Mouse (Mus musculus) heart, postnatal 0 days (tissue): ENCODE results near the gene Prrg2. TPM values are rescaled to one million over a fixed set of nuclear protein-coding genes. Genes with fewer than 3 reads are reported as not detected.
"Not testable (repeated sequence)": the region's sequence is repeated elsewhere in the genome, so short reads cannot be mapped to it uniquely, and the experiment has no call there.

ENCODE experiments used
- ATAC-seq: fragments of 200-750 bp; cut with Nextera tagmentation; 2 replicates; pipeline ENCODE4 v1.8.0; 2017; ENCODE audit warnings: low read depth, moderate number of reproducible peaks, moderate library complexity; ENCODE audit not compliant: insufficient read depth
- DNase-seq: peaks from one replicate; pipeline ENCODE4 v3.0.0-alpha.2; 2016; ENCODE audit warnings: low spot score
- H3K27ac ChIP-seq: fragments of 300-500 bp; sonication (generic); 2 replicates; pipeline ENCODE4 v1.5.1; 2014; ENCODE audit warnings: low read depth, mild to moderate bottlenecking
- H3K27me3 ChIP-seq: fragments of 300-500 bp; sonication (generic); 2 replicates; pipeline ENCODE4 v1.6.1; 2014; ENCODE audit warnings: low read length, mixed read lengths; ENCODE audit not compliant: control insufficient read depth, insufficient read depth
- H3K36me3 ChIP-seq: fragments of 300-500 bp; sonication (generic); replicated peaks from 2 replicates; pipeline ENCODE4 v1.6.1; 2014; ENCODE audit warnings: low read length, mixed read lengths; ENCODE audit not compliant: control insufficient read depth, insufficient read depth
- H3K4me1 ChIP-seq: fragments of 300-500 bp; sonication (generic); 2 replicates; pipeline ENCODE4 v1.6.1; 2014; ENCODE audit warnings: antibody characterized with exemption; ENCODE audit not compliant: control insufficient read depth, insufficient read depth
- H3K4me2 ChIP-seq: fragments of 300-500 bp; sonication (generic); 2 replicates; pipeline ENCODE4 v1.6.1; 2014; ENCODE audit warnings: low read depth, mild to moderate bottlenecking, low read length, moderate library complexity
- H3K4me3 ChIP-seq: fragments of 300-500 bp; sonication (generic); 2 replicates; pipeline ENCODE4 v1.5.1; 2014; ENCODE audit warnings: low read depth, low read length
- H3K9ac ChIP-seq: fragments of 300-500 bp; sonication (generic); replicated peaks from 2 replicates; pipeline ENCODE4 v1.6.1; 2014; ENCODE audit warnings: low read depth, low read length, mixed read lengths
- H3K9me3 ChIP-seq: fragments of 300-500 bp; sonication (generic); replicated peaks from 2 replicates; pipeline ENCODE4 v1.6.1; 2016; ENCODE audit warnings: low read length; ENCODE audit not compliant: control insufficient read depth
- CTCF ChIP-seq: IDR thresholded peaks from 2 replicates; pipeline ENCODE4 v1.5.1; 2016; ENCODE audit warnings: antibody characterized with exemption, control low read depth, low read depth
- EP300 ChIP-seq: IDR thresholded peaks from 2 replicates; pipeline ENCODE4 v1.6.1; 2016; ENCODE audit warnings: antibody characterized with exemption, low read depth
- WGBS: fragments of 180-500 bp; shearing (Covaris S2); extraction: QIAGEN DNeasy Blood & Tissue Kit; methylation state at CpG from one replicate; pipeline ENCODE4 v1.1.7; 2014; 5-methylcytosine and 5-hydroxymethylcytosine counted together
- polyA plus RNA-seq: library from polyadenylated mRNA; unstranded; fragments of >200 nt; fragmentation: Nextera tagmentation; extraction: Ambion mirVana; gene quantifications from 2 replicates; pipeline ENCODE4 v1.2.1, GENCODE M21; 2015
- total RNA-seq: library from RNA; depleted of rRNA; stranded (reverse); fragments of >200 nt; gene quantifications from 2 replicates; pipeline ENCODE4 v1.2.3, GENCODE M21; 2014; ENCODE audit warnings: low replicate concordance

The Prrg2 gene
- total and polyA plus RNA-seq, 2 experiments from 2014 or later, result 13.3 to 22.0 TPM

DNA sequence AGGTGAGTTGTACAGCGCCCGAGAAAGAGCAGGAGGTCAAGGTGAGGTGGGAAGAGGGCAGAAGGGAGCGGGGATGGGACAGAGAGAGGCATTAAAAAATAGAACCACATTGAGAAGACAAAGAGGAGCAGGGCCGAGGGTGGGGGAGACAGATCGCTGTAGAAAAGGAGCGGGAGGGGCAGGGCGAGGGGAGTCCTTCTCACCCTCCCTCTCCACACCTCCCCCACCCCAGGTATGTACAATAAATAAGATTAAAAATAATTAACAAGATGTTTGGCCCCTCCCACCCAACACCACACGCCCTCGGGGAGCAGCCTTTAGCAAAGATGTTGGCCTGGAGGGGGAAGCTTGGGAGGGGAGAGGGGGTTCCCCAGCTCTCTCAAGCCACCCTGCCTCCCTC lies 34.7 kb downstream of the Prrg2 start:
- DNase-seq, result no peak
- 92% methylated on average over 9 of the region's 9 CpGs for WGBS

GRCm38 (mm10) chr7:45026256-45026655 lies 36.2 kb downstream of the Prrg2 start:
- Histone ChIP-seq H3K4me2 (no peak overlapping the region), H3K4me1 (0 out of 2 replicates have a peak, but pooled peaks cover 7% of the 10 kb centered on the region), H3K9me3 (no peaks in the 10 kb centered on the region), H3K27me3 (no peaks in the 10 kb centered on the region), H3K4me3 (no peak overlapping the region), H3K9ac (no peak overlapping the region), H3K36me3 (peaks cover 48% of the 10 kb centered on the region), H3K27ac (no peak overlapping the region)
- 75% methylated on average over 2 of the region's 2 CpGs for WGBS
- DNase-seq (no peak), ATAC-seq (no peak)
- TF ChIP-seq CTCF, result no peak
- TF ChIP-seq EP300, result no peak

More for the DNA sequence above, 34.7 kb downstream of the Prrg2 start:
- no peaks in the 10 kb centered on the region for H3K9me3 ChIP-seq
- H3K27ac ChIP-seq, result no peak overlapping the region
- no peak overlapping the region for H3K4me2 ChIP-seq
- peaks cover 59% of the 10 kb centered on the region for H3K36me3 ChIP-seq
- no peak for ATAC-seq
- no peak overlapping the region for H3K9ac ChIP-seq
- TF ChIP-seq EP300 (no peak), CTCF (no peak)
- 0 out of 2 replicates have a peak, but pooled peaks cover 7% of the 10 kb centered on the region for H3K4me1 ChIP-seq
- no peak overlapping the region for H3K4me3 ChIP-seq
- no peaks in the 10 kb centered on the region for H3K27me3 ChIP-seq

DNA sequence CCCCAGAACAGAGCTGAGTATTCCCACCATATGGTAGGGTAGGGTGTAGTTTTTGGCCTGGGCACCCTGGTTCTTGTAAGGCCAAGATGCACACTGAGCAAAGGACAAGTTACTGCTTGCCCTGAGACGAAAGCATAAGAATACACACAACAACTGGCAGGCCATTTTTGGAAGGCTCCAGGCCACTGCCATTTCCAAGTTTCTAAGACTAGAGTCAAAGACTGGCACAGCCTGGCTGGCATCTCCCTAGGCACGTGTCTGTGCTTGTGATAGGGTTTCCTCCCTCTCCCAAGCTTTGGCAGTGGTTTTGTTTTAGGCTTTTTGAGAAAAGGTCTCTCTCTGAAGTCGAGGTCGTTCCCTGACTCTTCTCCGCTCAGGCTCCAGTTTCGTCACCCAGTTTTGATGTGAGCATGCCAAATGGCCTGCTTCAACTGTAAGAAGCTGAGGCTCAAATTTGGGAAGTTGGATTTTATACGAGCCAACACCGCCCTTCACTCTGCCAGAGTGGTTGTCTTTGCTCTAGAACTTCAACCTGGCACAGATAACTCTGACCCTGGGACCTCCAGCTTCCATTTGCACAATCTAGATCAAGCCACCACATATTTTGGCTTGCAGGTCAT lies 36.8 kb downstream of the Prrg2 start:
- Histone ChIP-seq H3K9me3 (no peaks in the 10 kb centered on the region), H3K9ac (no peak overlapping the region), H3K4me1 (0 out of 2 replicates have a peak, but pooled peaks cover 7% of the 10 kb centered on the region), H3K4me3 (no peak overlapping the region), H3K4me2 (no peak overlapping the region), H3K36me3 (peaks cover 48% of the 10 kb centered on the region), H3K27me3 (no peaks in the 10 kb centered on the region), H3K27ac (peak overlapping the region; percentile 25; the same call in 1 of the 2 replicates)
- 70% methylated on average over 8 of the region's 8 CpGs for WGBS
- TF ChIP-seq EP300 (no peak), CTCF (no peak)
- DNase-seq (no peak), ATAC-seq (no peak)

GRCm38 (mm10) chr7:45024281-45025248 lies 37.9 kb downstream of the Prrg2 start:
- Histone ChIP-seq H3K9ac (no peak overlapping the region), H3K4me1 (0 out of 2 replicates have a peak, but pooled peaks cover 7% of the 10 kb centered on the region), H3K4me2 (no peak overlapping the region), H3K27ac (peak overlapping the region; percentile 25; the same call in 1 of the 2 replicates), H3K9me3 (no peaks in the 10 kb centered on the region), H3K27me3 (no peaks in the 10 kb centered on the region), H3K36me3 (peaks cover 43% of the 10 kb centered on the region), H3K4me3 (no peak overlapping the region)
- ATAC-seq (no peak), DNase-seq (no peak)
- 81% methylated on average over 15 of the region's 15 CpGs for WGBS
- TF ChIP-seq EP300 (no peak), CTCF (no peak)

- not testable (repeated sequence) for H3K9ac ChIP-seq, DNase-seq, H3K27ac ChIP-seq, H3K4me1 ChIP-seq, H3K4me2 ChIP-seq, ATAC-seq, H3K27me3 ChIP-seq, H3K9me3 ChIP-seq, H3K4me3 ChIP-seq
- H3K36me3 ChIP-seq, result peaks cover 36% of the 10 kb centered on the region
- peak; percentile 42 for TF ChIP-seq CTCF
- 73% methylated on average over 5 of the region's 5 CpGs for WGBS
Observed at GRCm38 (mm10) chr7:45023711-45024110, 38.8 kb downstream of the Prrg2 start.
